Comparison of ENCODE assay signal across 8 mouse cellular contexts in the genomic region with DNA sequence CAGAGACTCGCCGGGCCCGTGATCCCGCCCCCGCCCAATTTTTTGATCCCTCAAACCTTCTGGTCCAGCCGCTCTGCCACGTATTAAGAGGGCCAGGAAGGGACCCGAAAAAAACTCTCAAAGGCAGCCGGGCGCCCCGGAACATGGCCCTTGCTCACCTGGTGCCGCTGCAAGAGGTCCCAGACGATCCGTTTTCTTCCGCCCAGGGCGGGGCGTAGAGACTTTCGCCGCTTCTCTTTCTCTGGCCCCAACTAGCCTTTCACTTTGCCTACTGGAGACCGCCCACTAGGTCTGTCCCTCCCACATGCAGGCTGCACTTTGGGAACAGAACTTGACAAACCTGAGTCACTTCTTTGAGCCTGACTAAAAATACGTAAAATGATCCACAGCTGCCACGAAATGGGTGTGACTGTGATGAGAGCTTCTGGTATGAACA. TPM values are rescaled to one million over a fixed set of nuclear protein-coding genes. Genes with fewer than 3 reads are reported as not detected.
DNase-seq lines count a peak whose midpoint lies in the region; ATAC-seq and TF ChIP-seq lines count a peak whose summit lies in the region.

No protein-coding gene starts in this region.

- H3K9ac ChIP-seq in heart, postnatal 0 days (replicated peaks; ENCODE audit: low read depth, low read length): peak overlapping the region; percentile 71

- DNase-seq in adrenal gland, adult 2 months: peak; percentile 92
- peak; percentile 73 for DNase-seq in heart, postnatal 0 days (ENCODE audit: low spot score)
- DNase-seq in kidney, postnatal 25 days: peak; percentile 76 to 88
- DNase-seq in lung, postnatal 4 days: peak; percentile 80 to 86
- DNase-seq in retina, embryonic 14.5 days (ENCODE audit: low spot score): peak; percentile 45
- DNase-seq in urinary bladder, postnatal 14 days (ENCODE audit: low spot score): peak; percentile 86

- peaks cover 64% of the 10 kb centered on the region for H3K79me2 ChIP-seq in C2C12 (ENCODE audit: control insufficient read depth, insufficient read depth)

- 1% methylated on average over 22 of the region's 22 CpGs for WGBS in heart, postnatal 0 days

- peak overlapping the region; percentile 49 for H3ac ChIP-seq in C2C12 (ENCODE audit: control insufficient read depth, insufficient read length, low read depth)

- H3K9me3 ChIP-seq in heart, postnatal 0 days (replicated peaks; ENCODE audit: control insufficient read depth, low read length): no peaks in the 10 kb centered on the region

- TF ChIP-seq EP300 in heart, postnatal 0 days (IDR thresholded peaks at IDR 0.05; ENCODE audit: low read depth): no peak

- peak overlapping the region; percentile 43 for H3K27ac ChIP-seq in heart, postnatal 0 days (ENCODE audit: low read depth)

- peaks cover 17% of the 10 kb centered on the region for H3K4me1 ChIP-seq in heart, postnatal 0 days (ENCODE audit: control insufficient read depth, insufficient read depth)

- peak overlapping the region; percentile 47 for H3K4me3 ChIP-seq in C2C12 (ENCODE audit: insufficient read depth, poor library complexity, severe bottlenecking)
- H3K4me3 ChIP-seq in heart, postnatal 0 days (ENCODE audit: low read depth, low read length): peak overlapping the region; percentile 61

- peaks cover 21% of the 10 kb centered on the region for H3K36me3 ChIP-seq in C2C12 (ENCODE audit: control insufficient read depth, insufficient read depth)
- peaks cover 13% of the 10 kb centered on the region; the same call in 1 of the 2 replicates for H3K36me3 ChIP-seq in heart, postnatal 0 days (replicated peaks; ENCODE audit: control insufficient read depth, insufficient read depth, low read length)

- H3K4me2 ChIP-seq in heart, postnatal 0 days (ENCODE audit: low read depth, low read length): peak overlapping the region; percentile 82

- peak; percentile 70 for ATAC-seq in erythroid progenitor cell, adult 5-6 weeks (replicated peaks; ENCODE audit: low FRiP score, poor library complexity, severe bottlenecking)
- ATAC-seq in heart, postnatal 0 days (ENCODE audit: insufficient read depth, low read depth): peak; percentile 21; the same call in 1 of the 2 replicates

- TF ChIP-seq CTCF in C2C12 (IDR thresholded peaks at IDR 0.05; ENCODE audit: control insufficient read depth, insufficient read depth, insufficient read length): no peak
- TF ChIP-seq CTCF in heart, postnatal 0 days (IDR thresholded peaks at IDR 0.05; ENCODE audit: low read depth): no peak

- H3K79me3 ChIP-seq in C2C12 (ENCODE audit: low read depth): peaks cover 23% of the 10 kb centered on the region

- no peaks in the 10 kb centered on the region for H3K27me3 ChIP-seq in C2C12 (ENCODE audit: control insufficient read depth, insufficient read depth, insufficient read length)
- no peaks in the 10 kb centered on the region for H3K27me3 ChIP-seq in heart, postnatal 0 days (ENCODE audit: control insufficient read depth, insufficient read depth, low read length)

TF ChIP-seq in C2C12, 6 proteins besides CTCF, POLR2A, EP300 and RAD21:
- TF ChIP-seq MAX (IDR thresholded peaks at IDR 0.05): no peak
- no peak for TF ChIP-seq CEBPB (IDR thresholded peaks at IDR 0.05; ENCODE audit: low read depth)
- peak; percentile 9 for TF ChIP-seq MYOD1 (IDR thresholded peaks at IDR 0.05; ENCODE audit: control insufficient read depth, insufficient read length, low read depth)
- TF ChIP-seq FOSL1 (IDR thresholded peaks at IDR 0.05; ENCODE audit: insufficient read depth, low read length, poor library complexity, severe bottlenecking): no peak
- TF ChIP-seq MYOG (IDR thresholded peaks at IDR 0.05; ENCODE audit: control insufficient read depth, extremely low read depth, insufficient read length): no peak

RNA-seq across cellular contexts. Expression of gene Rnh1, which starts 4.1 kb away (rescaled TPM):
- polyA plus RNA-seq in C2C12 (2012; fragmentation: generic; extraction: Trizol): 251 TPM
- total RNA-seq in adrenal gland, adult 2 months (2021): 100 to 1,000 TPM; 301 to 302 TPM
- 214 and 394 TPM in 2 replicates for polyA plus RNA-seq in adrenal gland, adult 2 months (2012; rRNA removed)
- 9.6 and 16.2 TPM in 2 replicates for total RNA-seq in erythroid progenitor cell, adult 5-6 weeks (2015; ENCODE audit: low replicate concordance)
- total RNA-seq in erythroid progenitor cell, adult 5-6 weeks (2017; ENCODE audit: low replicate concordance): 3.7 and 20.5 TPM in 2 replicates
- 157 and 172 TPM in 2 replicates for total RNA-seq in heart, postnatal 0 days (2014; rRNA removed; ENCODE audit: low replicate concordance)
- polyA plus RNA-seq in heart, postnatal 0 days (2015; fragmentation: Nextera tagmentation; extraction: Ambion mirVana): 88.3 and 90.2 TPM in 2 replicates

RNA-seq across cellular contexts. Expression of gene Hras, which starts 25.3 kb away (rescaled TPM):
- polyA plus RNA-seq in C2C12 (2012; fragmentation: generic; extraction: Trizol): 181 TPM
- total RNA-seq in adrenal gland, adult 2 months (2021): 10 to 100 TPM; 65.5 to 99.1 TPM
- 41.8 and 47.1 TPM in 2 replicates for polyA plus RNA-seq in adrenal gland, adult 2 months (2012; rRNA removed)
- 39.8 and 94.4 TPM in 2 replicates for total RNA-seq in erythroid progenitor cell, adult 5-6 weeks (2015; ENCODE audit: low replicate concordance)
- total RNA-seq in erythroid progenitor cell, adult 5-6 weeks (2017; ENCODE audit: low replicate concordance): 40.5 and 47.2 TPM in 2 replicates
- 72.2 and 74.9 TPM in 2 replicates for total RNA-seq in heart, postnatal 0 days (2014; rRNA removed; ENCODE audit: low replicate concordance)
- polyA plus RNA-seq in heart, postnatal 0 days (2015; fragmentation: Nextera tagmentation; extraction: Ambion mirVana): 73.5 and 78.9 TPM in 2 replicates

RNA-seq across cellular contexts. Expression of gene Lrrc56, which starts 25.4 kb away (rescaled TPM):
- polyA plus RNA-seq in C2C12 (2012; fragmentation: generic; extraction: Trizol): 0.32 TPM
- total RNA-seq in adrenal gland, adult 2 months (2021): 1 to 10 TPM; 6.3 to 8.0 TPM
- polyA plus RNA-seq in adrenal gland, adult 2 months (2012; rRNA removed): 8.0 and 8.7 TPM in 2 replicates
- 8.3 and 8.8 TPM in 2 replicates for total RNA-seq in erythroid progenitor cell, adult 5-6 weeks (2015; ENCODE audit: low replicate concordance)
- total RNA-seq in erythroid progenitor cell, adult 5-6 weeks (2017; ENCODE audit: low replicate concordance): 3.6 and 5.8 TPM in 2 replicates
- total RNA-seq in heart, postnatal 0 days (2014; rRNA removed; ENCODE audit: low replicate concordance): 1.1 and 5.6 TPM in 2 replicates
- polyA plus RNA-seq in heart, postnatal 0 days (2015; fragmentation: Nextera tagmentation; extraction: Ambion mirVana): 2.9 TPM in 2 replicates

RNA-seq across cellular contexts. Expression of gene Lmntd2, which starts 45.3 kb away (rescaled TPM):
- polyA plus RNA-seq in C2C12 (2012; fragmentation: generic; extraction: Trizol): 0.05 TPM
- total RNA-seq in adrenal gland, adult 2 months (2021): under 1 TPM; 0.17 TPM
- 0.81 and 1.2 TPM in 2 replicates for polyA plus RNA-seq in adrenal gland, adult 2 months (2012; rRNA removed)
- total RNA-seq in erythroid progenitor cell, adult 5-6 weeks (2015; ENCODE audit: low replicate concordance): 1.8 TPM in 1 of 2 replicates, not detected in the other
- 2.2 TPM in 1 of 2 replicates, not detected in the other for total RNA-seq in erythroid progenitor cell, adult 5-6 weeks (2017; ENCODE audit: low replicate concordance)
- total RNA-seq in heart, postnatal 0 days (2014; rRNA removed; ENCODE audit: low replicate concordance): 0.12 TPM in 1 of 2 replicates, not detected in the other
- polyA plus RNA-seq in heart, postnatal 0 days (2015; fragmentation: Nextera tagmentation; extraction: Ambion mirVana): 0.07 and 0.15 TPM in 2 replicates

RNA-seq across cellular contexts. Expression of gene Ptdss2, which starts 46.4 kb away (rescaled TPM):
- 20.5 TPM for polyA plus RNA-seq in C2C12 (2012; fragmentation: generic; extraction: Trizol)
- total RNA-seq in adrenal gland, adult 2 months (2021): 10 to 100 TPM; 27.7 to 37.9 TPM
- polyA plus RNA-seq in adrenal gland, adult 2 months (2012; rRNA removed): 38.2 and 41.7 TPM in 2 replicates
- 278 and 380 TPM in 2 replicates for total RNA-seq in erythroid progenitor cell, adult 5-6 weeks (2015; ENCODE audit: low replicate concordance)
- 309 and 327 TPM in 2 replicates for total RNA-seq in erythroid progenitor cell, adult 5-6 weeks (2017; ENCODE audit: low replicate concordance)
- 22.3 and 35.5 TPM in 2 replicates for total RNA-seq in heart, postnatal 0 days (2014; rRNA removed; ENCODE audit: low replicate concordance)
- 54.8 and 56.9 TPM in 2 replicates for polyA plus RNA-seq in heart, postnatal 0 days (2015; fragmentation: Nextera tagmentation; extraction: Ambion mirVana)

Comparison
In these comparisons a context has a peak if more than half of its experiments do, and no peak if none do; other contexts are left out.
1. Peak in every context shown above with its lines: DNase-seq, ATAC-seq, H3K4me3 ChIP-seq and H3K27ac ChIP-seq.